Mouse (Mus musculus) brain, embryonic 14.5 days (tissue): ENCODE measurements around the gene Grid1. TPM values are rescaled to one million over a fixed set of nuclear protein-coding genes. Genes with fewer than 3 reads are reported as not detected.

Source experiments
- DNase-seq: peaks from one replicate; pipeline ENCODE4 v3.0.0-alpha.2; 2011; ENCODE audit warnings: low read depth
- CTCF ChIP-seq: fragments of 200-500 bp; IDR thresholded peaks from 2 replicates; pipeline ENCODE4 v1.5.1; 2012; ENCODE audit warnings: inconsistent platforms, mild to moderate bottlenecking, moderate library complexity, borderline replicate concordance; ENCODE audit not compliant: insufficient read depth, insufficient read length; ENCODE audit errors: extremely low read depth
- POLR2A ChIP-seq: fragments of 200-500 bp; IDR thresholded peaks from 2 replicates; pipeline ENCODE4 v1.6.1; 2012; ENCODE audit warnings: mild to moderate bottlenecking, inconsistent platforms, borderline replicate concordance; ENCODE audit not compliant: poor library complexity, insufficient read depth, insufficient read length, severe bottlenecking; ENCODE audit errors: extremely low read depth
- polyA plus RNA-seq: library from polyadenylated mRNA; depleted of rRNA; stranded (reverse); fragments of >200 nt; gene quantifications from 2 replicates; pipeline ENCODE4 v1.2.3, GENCODE M21; 2012

The Grid1 gene
- polyA plus RNA-seq, 1 experiment: 14.8 TPM

DNA sequence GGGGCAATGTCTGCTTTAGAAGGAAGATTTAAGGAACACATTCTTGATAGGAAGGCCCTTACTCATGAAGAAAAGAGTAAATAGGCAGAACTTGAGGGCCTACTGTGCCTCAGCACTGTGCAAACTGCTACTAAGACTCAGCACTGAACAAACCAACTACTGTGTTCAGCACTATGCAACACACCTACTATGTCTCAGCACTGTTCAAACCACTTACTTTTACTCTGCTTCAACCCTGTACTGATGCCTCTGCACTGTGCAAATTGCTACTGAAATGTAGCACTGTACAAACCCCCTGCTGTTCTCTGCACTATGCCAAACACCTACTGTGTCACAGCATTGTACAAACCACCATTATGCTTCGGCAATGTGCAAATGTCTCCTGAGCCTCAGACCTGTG lies 260.0 kb downstream of the Grid1 start:
- DNase-seq: no peak
- no peak for TF ChIP-seq CTCF
- no peak for TF ChIP-seq POLR2A

DNA sequence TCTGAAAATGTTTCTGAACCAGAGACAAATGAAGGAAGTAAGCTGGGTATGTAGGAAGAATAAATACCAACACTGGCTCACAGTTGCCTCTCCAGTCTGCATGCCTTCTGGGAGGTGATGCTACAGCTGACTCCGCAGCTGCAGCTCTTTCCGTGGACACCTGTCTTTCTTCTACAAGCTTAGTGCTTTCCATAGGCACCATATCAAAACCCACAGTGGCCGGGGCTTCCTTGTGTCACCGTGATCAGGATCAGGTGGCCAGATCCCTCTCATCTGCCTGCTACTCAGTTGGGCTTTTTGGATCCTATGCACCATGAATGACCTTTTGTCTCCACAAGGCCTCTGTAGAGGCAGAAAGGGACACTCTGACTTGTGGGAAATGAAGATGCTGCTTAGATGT lies 272.7 kb downstream of the Grid1 start:
- TF ChIP-seq POLR2A (no peak), CTCF (no peak)
- no peak for DNase-seq

DNA sequence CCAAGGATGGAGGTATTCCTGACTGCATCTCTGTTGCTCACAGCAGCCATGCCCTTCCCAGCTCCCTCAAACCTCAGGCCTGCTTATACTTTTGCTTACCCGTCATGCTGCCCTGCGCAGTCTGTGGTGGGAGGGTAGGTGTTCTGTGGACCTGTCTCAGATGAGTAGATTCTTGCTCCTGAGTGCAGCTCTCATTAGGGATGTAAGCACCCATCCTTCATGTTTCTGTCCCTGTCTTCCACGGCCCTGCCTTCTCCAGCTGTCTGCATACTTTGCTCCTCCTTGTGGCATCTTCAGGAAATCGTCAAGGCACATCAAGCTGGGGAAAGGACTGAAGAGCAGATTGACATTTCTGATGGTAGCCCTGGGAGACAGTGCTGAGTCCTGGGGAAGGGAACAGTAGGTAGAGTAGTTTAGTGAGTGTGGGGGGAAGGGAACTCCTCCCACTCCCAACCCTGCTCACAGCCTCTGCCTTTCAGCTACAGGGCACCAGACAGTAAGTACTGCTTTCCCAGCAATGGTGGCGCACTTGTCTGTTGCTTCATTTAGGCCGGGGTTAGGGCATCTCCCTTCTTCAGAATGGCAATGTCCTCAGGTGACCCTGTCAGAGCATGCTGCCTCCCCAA lies 273.8 kb downstream of the Grid1 start:
- DNase-seq: peak; percentile 31
- no peak for TF ChIP-seq POLR2A
- peak; percentile 15; the same call in 1 of the 2 replicates for TF ChIP-seq CTCF

- DNase-seq: peak; percentile 80
- no peak for TF ChIP-seq CTCF
- no peak for TF ChIP-seq POLR2A
Measured at GRCm38 (mm10) chr14:35095506-35096059, 275.7 kb downstream of the Grid1 start.

GRCm38 (mm10) chr14:35096085-35096484 lies 276.2 kb downstream of the Grid1 start:
- TF ChIP-seq CTCF: no peak
- no peak for TF ChIP-seq POLR2A
- DNase-seq: peak; percentile 47

DNA sequence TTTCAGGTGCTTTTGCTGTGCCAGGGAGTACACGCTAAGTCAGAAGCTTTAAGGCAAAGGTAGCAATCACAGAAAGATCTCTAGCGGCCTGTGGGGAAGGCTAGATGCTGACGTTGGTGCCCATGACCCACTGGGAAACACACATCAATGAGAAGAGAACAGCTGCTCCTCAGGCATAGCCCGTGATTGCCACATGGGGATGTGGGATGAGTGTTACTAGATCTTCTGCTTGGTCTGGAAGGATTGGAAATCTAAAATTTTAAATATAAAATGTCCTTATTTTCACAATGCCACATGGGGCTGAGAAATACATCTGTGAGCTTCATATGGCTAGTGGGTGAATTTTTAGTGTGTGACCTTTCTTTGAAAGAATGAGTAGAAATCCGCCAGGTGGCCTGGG lies 277.3 kb downstream of the Grid1 start:
- no peak for DNase-seq
- no peak for TF ChIP-seq CTCF
- no peak for TF ChIP-seq POLR2A

GRCm38 (mm10) chr14:35103639-35104210 lies 283.8 kb downstream of the Grid1 start:
- no peak for TF ChIP-seq POLR2A
- no peak for TF ChIP-seq CTCF

DNA sequence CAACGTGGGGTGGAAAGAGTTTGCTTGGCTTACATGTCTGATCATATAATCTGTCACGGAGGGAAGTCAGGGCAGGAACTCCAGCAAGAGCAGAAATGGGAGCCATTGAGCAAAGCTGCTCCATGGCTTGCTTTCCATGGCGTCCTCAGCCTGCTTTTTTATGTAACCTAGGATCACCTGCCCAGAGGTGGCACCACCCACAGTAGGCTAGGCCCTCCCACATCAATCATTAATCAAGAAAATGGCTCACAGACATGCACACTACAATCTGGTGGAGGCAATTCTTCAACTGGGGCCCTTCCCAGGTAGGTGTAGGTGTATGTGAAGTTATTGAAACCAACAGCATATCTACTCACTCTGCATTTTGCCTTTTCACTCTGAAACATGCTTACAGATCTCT lies 287.7 kb downstream of the Grid1 start:
- DNase-seq: no peak
- TF ChIP-seq POLR2A (no peak), CTCF (no peak)

More at GRCm38 (mm10) chr14:35103639-35104210, 283.8 kb downstream of the Grid1 start:
- DNase-seq: no peak

DNA sequence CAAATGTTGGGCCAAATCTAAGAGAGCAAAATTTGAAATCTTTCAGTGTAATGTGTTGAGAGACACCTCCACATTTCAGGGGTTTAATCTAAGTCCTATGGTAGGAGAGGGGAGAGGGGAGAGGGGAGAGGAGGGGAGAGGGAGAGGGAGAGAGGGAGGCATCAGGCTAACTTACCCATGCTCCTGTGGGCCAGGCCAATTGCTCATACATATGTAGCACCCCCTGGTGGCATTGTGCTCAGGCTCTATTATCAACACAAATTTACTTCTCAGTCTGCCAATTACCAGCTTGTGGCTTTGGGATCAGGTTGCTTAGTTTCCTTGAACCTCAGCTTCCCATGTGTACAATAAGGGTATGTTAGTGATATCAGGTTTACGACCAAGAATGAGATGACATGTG lies 291.0 kb downstream of the Grid1 start:
- peak; percentile 82 for DNase-seq
- peak; percentile 54; the same call in 1 of the 2 replicates for TF ChIP-seq CTCF
- TF ChIP-seq POLR2A: no peak

DNA sequence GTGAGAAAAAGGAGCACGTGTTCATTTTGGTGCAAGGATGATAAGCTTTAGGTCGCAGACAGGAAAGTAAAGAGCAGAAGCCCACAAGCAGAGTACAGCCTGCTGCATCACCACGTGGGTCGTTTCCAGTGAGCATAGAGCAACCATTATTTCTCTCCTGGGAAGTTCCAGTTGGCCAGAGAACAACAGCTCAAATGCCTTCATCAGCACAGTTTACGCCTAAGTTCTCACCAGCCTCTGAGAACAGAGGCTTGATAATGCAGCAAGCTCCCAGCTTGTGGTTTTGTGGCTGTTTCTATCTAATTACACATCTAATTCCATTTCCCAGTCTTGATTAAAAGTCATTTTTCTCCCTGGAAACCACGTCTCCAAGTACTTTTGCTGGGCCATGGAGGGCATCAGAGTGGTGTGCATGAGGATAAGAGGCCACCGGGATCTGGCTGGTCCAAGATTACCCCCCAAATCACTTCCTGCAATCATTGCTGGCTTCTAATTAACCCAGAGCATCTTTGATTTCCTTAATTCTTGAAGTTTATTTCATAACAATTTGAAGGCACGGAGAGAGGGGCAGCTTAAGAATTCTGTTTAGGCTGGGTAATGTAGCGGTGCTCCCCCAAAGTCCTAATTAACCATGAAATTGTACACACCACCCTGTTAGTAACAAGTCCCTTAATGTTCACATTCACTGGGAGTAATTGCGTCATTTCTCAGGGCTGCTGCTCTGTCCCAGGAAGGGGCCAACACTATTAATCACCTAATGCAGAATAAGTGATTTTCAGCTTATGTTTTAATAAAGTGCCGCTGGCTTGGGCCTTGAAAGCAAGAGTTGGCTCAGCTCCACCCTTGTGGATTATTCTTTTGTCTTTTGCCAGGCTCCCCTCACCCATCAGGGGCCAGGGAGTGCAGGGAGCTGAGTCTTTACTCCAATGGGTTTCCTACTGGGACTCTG lies 292.7 kb downstream of the Grid1 start:
- peak; percentile 94 for DNase-seq
- TF ChIP-seq POLR2A: no peak
- TF ChIP-seq CTCF: no peak

DNA sequence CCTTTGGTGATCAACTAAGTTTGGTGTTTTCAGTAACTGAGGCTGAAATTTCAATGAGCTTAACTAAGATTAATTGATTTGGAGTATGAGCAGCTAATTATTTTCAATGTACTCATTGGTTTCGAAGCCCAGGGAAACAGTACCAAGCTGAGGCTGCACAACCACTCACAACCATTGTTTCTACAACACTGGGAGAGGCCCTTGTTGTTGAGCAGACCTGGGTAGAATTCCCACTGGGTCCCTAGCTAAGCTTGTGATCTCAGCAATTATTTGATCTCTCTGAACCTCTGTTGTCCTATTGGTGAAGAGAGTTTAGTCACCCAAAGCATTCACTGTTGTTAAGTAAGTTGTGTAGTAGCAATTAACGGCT lies 293.4 kb downstream of the Grid1 start:
- no peak for TF ChIP-seq CTCF
- no peak for TF ChIP-seq POLR2A
- no peak for DNase-seq

DNA sequence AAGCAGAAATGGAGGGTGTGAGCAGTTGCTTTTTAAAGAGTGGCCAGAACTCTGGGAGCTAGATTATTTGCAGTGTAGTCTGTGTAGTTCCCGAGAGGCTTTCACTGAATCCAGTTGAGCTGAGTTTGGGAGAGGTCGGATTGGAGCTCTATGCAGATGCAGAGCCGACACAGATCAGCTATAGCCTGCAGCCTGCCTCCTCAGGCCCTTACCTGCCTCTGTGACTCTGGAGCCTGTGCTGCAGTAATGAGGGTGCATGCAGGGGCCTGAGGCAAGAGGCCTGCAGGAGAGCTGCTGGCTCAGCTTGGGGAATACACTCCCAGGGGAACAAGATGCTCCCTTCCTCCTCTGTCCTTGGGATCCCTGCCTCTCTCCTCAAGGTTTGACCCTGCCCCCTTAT lies 296.0 kb downstream of the Grid1 start:
- TF ChIP-seq CTCF: no peak
- DNase-seq: no peak

DNA sequence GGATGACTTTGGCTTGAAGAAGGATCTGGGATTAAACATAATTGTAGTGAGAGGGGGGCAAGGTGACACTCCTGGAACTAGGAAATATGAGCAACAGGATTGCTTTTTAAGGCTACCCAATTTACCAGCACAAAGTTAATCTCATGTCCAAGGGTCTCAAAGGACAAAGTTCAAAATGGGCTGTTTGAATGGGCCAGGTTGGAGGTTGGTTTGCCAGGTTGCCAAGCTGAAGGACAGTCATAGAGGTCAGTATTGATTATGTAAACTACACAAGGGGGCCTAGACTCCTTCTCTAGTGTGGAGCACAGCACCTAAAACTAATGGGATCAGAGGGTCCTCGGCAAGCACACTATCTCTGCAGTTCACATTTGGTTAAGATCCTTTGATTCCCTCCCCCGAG lies 300.2 kb downstream of the Grid1 start:
- TF ChIP-seq POLR2A (no peak), CTCF (no peak)
- DNase-seq: no peak
